Mouse (Mus musculus) lung, postnatal 0 days (tissue): Measurements from ENCODE around the gene Osgep. TPM values are rescaled to one million over a fixed set of nuclear protein-coding genes. Genes with fewer than 3 reads are reported as not detected.
"Not testable (repeated sequence)": the region's sequence is repeated elsewhere in the genome, so short reads cannot be mapped to it uniquely, and the experiment has no call there.

Experiments used
- ATAC-seq: fragments of 200-750 bp; cut with Nextera tagmentation; 2 replicates; pipeline ENCODE4 v1.8.0; 2017; ENCODE audit warnings: moderate library complexity
- DNase-seq: peaks from one replicate; pipeline ENCODE4 v3.0.0-alpha.2; 2016; ENCODE audit warnings: low spot score
- H3K27ac ChIP-seq: fragments of 300-500 bp; sonication (generic); 2 replicates; pipeline ENCODE4 v1.5.1; 2014; ENCODE audit warnings: antibody characterized with exemption, mild to moderate bottlenecking, low read length, mixed read lengths
- H3K27me3 ChIP-seq: fragments of 300-500 bp; sonication (generic); replicated peaks from 2 replicates; pipeline ENCODE4 v1.6.1; 2014; ENCODE audit warnings: low read length, mixed read lengths; ENCODE audit not compliant: insufficient read depth
- H3K36me3 ChIP-seq: fragments of 300-500 bp; sonication (generic); 2 replicates; pipeline ENCODE4 v1.6.1; 2014; ENCODE audit warnings: low read length, mixed read lengths; ENCODE audit not compliant: insufficient read depth
- H3K4me1 ChIP-seq: fragments of 300-500 bp; sonication (generic); 2 replicates; pipeline ENCODE4 v1.6.1; 2014; ENCODE audit warnings: antibody characterized with exemption, low read depth, low read length, mixed read lengths; ENCODE audit not compliant: insufficient read depth
- H3K4me2 ChIP-seq: fragments of 300-500 bp; sonication (generic); replicated peaks from 2 replicates; pipeline ENCODE4 v1.6.1; 2014; ENCODE audit warnings: low read depth, mild to moderate bottlenecking, low read length, moderate library complexity, mixed read lengths
- H3K4me3 ChIP-seq: fragments of 300-500 bp; sonication (generic); 2 replicates; pipeline ENCODE4 v1.5.1; 2014; ENCODE audit warnings: low read depth, low read length
- H3K9ac ChIP-seq: fragments of 300-500 bp; sonication (generic); replicated peaks from 2 replicates; pipeline ENCODE4 v1.6.1; 2014; ENCODE audit warnings: low read depth, mild to moderate bottlenecking
- H3K9me3 ChIP-seq: fragments of 300-500 bp; sonication (generic); 2 replicates; pipeline ENCODE4 v1.6.1; 2016; ENCODE audit warnings: low read length, mixed read lengths
- CTCF ChIP-seq: IDR thresholded peaks from 2 replicates; pipeline ENCODE4 v1.5.1; 2016; ENCODE audit warnings: antibody characterized with exemption, mild to moderate bottlenecking
- EP300 ChIP-seq: IDR thresholded peaks from 2 replicates; pipeline ENCODE4 v1.6.1; 2016; ENCODE audit warnings: antibody characterized with exemption, mild to moderate bottlenecking, control low read depth
- WGBS: fragments of 180-500 bp; shearing (Covaris S2); extraction: QIAGEN DNeasy Blood & Tissue Kit; methylation state at CpG from one replicate; pipeline ENCODE4 v1.1.7; 2014; 5-methylcytosine and 5-hydroxymethylcytosine counted together
- polyA plus RNA-seq: library from polyadenylated mRNA; unstranded; fragments of >200 nt; fragmentation: Nextera tagmentation; extraction: Ambion mirVana; gene quantifications from 2 replicates; pipeline ENCODE4 v1.2.1, GENCODE M21; 2015

Osgep gene
- polyA plus RNA-seq, 1 experiment from 2014 or later = 102 TPM

DNA sequence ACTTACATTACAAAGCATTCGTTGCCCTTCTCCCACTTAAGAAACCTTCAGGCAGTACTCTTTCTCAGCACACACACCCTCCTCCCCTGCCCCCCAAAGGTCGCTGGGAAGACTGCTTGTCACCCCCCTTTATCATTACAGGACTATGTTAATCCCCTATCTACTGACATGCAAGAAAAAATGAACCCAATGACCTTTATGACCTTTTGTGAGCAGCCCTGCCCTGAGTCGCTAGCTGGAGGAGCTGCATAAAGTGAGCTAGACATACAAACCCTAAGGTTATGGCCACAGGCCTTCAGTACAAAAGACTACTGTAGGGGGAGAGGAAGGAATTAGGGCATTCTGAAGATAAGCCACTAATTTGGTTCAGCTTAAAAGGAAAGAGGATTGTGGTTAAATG lies 13.3 kb downstream of the Osgep start:
- DNase-seq (no peak), ATAC-seq (no peak)
- Histone ChIP-seq H3K9ac (no peak overlapping the region), H3K36me3 (peaks cover 11% of the 10 kb centered on the region), H3K4me3 (no peak overlapping the region), H3K27ac (no peak overlapping the region), H3K4me1 (no peaks in the 10 kb centered on the region), H3K4me2 (no peak overlapping the region), H3K27me3 (no peaks in the 10 kb centered on the region), H3K9me3 (no peaks in the 10 kb centered on the region)
- TF ChIP-seq CTCF (no peak), EP300 (no peak)
- WGBS = 51% methylated on average over 3 of the region's 3 CpGs

DNA sequence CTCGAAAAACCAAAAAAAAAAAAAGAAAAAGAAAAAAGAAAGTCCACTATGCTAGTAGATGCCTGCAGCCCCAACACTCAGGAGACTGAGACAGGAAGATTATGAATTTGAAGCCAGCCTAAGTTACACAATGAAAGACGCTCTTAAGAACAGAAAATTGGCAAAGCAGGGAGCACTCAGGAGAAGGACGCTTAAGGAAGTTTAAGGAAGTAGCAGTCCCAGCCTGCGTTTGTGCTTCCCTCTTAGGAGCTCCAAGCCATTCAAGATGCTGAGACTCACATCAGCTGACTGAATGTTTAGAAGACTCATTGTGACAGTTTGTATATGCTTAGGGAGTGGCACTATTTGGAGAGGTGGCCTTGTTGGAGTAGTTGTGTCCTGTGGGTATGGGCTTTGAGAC lies 16.6 kb downstream of the Osgep start:
- Histone ChIP-seq H3K36me3 (peaks cover 4% of the 10 kb centered on the region; the same call in 1 of the 2 replicates), H3K9me3 (no peaks in the 10 kb centered on the region), H3K4me1 (0 out of 2 replicates have a peak, but pooled peaks cover 5% of the 10 kb centered on the region), H3K27ac (no peak overlapping the region), H3K27me3 (no peaks in the 10 kb centered on the region), H3K4me2 (no peak overlapping the region), H3K4me3 (no peak overlapping the region), H3K9ac (no peak overlapping the region)
- TF ChIP-seq EP300 = no peak
- no peak for TF ChIP-seq CTCF
- ATAC-seq (peak; percentile 64), DNase-seq (peak; percentile 61)
- 43% methylated on average over 4 of the region's 4 CpGs for WGBS

DNA sequence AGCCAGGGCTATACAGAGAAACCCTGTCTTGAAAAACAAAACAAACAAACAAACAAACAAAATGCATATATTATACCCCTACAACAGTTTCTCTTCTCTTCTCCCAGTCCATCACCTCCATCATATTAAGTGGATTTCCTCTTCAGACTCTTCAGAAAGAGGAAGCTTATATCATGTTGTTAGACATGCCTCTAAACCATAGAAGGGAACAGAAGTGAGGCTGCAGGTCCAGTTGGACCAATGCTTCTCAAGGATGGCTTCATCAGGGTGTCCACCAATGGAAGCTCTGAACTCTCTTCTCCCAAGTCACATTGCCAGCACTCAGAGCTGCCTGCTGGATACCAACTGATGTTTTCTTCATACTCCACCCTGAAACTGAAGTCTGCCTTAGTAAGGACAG lies 19.4 kb downstream of the Osgep start:
- not testable (repeated sequence) for DNase-seq, H3K4me1 ChIP-seq, ATAC-seq, H3K9ac ChIP-seq, H3K27ac ChIP-seq, H3K4me2 ChIP-seq, H3K9me3 ChIP-seq, H3K4me3 ChIP-seq, H3K36me3 ChIP-seq, H3K27me3 ChIP-seq

DNA sequence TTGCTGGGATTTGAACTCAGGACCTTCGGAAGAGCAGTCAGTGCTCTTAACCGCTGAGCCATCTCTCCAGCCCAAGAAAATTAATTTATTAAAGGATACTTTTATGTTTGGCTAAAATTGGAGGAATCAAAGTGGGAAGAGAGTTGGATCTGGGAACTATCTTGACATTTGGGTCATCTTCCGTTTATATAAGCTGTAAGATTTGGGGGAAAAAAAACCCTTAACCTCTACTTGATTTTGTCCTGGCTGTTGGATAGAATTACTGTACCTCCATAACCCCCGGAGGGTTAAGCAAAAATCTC lies 19.9 kb downstream of the Osgep start:
- Histone ChIP-seq H3K9ac (no peak overlapping the region), H3K4me2 (no peak overlapping the region), H3K27ac (no peak overlapping the region), H3K9me3 (no peaks in the 10 kb centered on the region), H3K4me3 (no peak overlapping the region), H3K36me3 (no peaks in the 10 kb centered on the region), H3K4me1 (0 out of 2 replicates have a peak, but pooled peaks cover 5% of the 10 kb centered on the region), H3K27me3 (no peaks in the 10 kb centered on the region)
- WGBS = 87% methylated on average over 4 of the region's 4 CpGs
- DNase-seq = no peak
- no peak for TF ChIP-seq EP300
- no peak for TF ChIP-seq CTCF
- ATAC-seq = no peak

DNA sequence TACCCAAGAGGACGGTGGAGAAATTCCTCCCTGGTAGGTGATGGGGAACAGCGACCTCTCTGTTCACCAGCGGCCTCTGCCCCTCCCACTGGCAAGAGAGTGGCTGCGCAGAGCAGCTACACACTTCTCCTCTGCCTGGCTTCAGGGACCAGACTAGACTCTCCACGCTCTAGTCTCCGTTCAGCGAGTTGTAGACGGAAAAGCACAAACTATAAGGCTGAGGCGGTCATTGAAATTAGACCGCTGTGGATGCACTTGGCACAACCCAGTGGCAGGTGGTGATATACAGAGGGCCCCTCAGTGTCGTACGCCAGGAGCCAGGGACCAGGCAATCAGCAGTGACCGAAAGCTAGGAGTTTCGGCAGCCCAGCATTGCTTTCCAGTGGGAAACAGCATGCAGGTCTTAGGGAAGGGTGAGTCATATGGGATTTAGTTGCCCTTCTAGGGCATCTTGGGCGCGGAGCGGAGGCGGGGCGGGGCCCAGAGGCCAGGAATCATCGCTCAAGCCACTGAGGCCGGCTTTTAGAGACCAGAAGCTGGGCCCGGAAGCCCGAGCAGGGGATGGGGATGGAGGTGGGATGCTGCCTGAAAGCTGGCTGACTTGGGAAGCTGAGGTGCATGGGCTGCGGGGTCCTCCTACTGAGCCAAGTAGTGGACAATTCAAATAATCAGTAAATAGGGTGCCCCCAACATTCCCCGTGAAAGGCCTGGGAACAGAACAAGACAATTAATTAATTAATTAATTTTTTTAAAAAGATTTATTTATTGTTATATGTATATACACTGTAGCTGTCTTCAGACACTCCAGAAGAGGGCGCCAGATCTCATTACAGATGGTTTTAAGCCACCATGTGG lies 20.5 kb downstream of the Osgep start:
- Histone ChIP-seq H3K4me3 (peak overlapping the region; percentile 24; the same call in 1 of the 2 replicates), H3K4me1 (0 out of 2 replicates have a peak, but pooled peaks cover 5% of the 10 kb centered on the region), H3K9ac (0 out of 2 replicates have a peak overlapping the region, but pooled peaks have one; percentile 29), H3K27me3 (no peaks in the 10 kb centered on the region), H3K27ac (no peak overlapping the region), H3K9me3 (no peaks in the 10 kb centered on the region), H3K4me2 (peak overlapping the region; percentile 57), H3K36me3 (no peaks in the 10 kb centered on the region)
- peak; percentile 82 for ATAC-seq
- WGBS = 7% methylated on average over 26 of the region's 26 CpGs
- TF ChIP-seq EP300 (no peak), CTCF (peak; percentile 74)
- DNase-seq = peak; percentile 70

DNA sequence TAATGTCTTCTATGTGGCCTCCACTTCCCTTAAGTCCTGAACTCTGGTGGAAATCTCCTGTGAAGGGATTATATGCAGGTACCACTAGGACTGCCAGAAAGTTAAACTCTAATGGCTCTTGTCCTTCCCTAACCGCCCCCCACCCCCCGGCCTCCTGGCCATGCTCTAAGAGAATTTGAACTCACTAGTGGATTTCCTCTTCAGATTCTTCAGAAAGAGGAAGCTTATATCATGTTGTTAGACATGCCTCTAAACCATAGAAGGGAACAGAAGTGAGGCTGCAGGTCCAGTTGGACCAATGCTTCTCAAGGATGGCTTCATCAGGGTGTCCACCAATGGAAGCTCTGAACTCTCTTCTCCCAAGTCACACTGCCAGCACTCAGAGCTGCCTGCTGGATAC lies 26.7 kb downstream of the Osgep start:
- WGBS = 76% methylated on average over 2 of the region's 2 CpGs
- not testable (repeated sequence) for ATAC-seq, DNase-seq

More for the DNA sequence above, 26.7 kb downstream of the Osgep start:
- H3K9me3 ChIP-seq, H3K4me1 ChIP-seq, H3K27ac ChIP-seq, H3K9ac ChIP-seq, H3K36me3 ChIP-seq, H3K4me2 ChIP-seq, H3K27me3 ChIP-seq, H3K4me3 ChIP-seq: not testable (repeated sequence)
